Mouse (Mus musculus) right cerebral cortex, postnatal 10 days (tissue): ENCODE results near the gene Rgs14.

ENCODE experiments used
- DNase-seq, 2 experiments: peaks; one replicate each; pipeline ENCODE4 v3.0.0; 2021; ENCODE audit warnings: low spot score in 2 of 2

Rgs14 gene

GRCm38 (mm10) chr13:55404853-55405782 is 35.6 kb downstream of the Rgs14 start:
- DNase-seq: peak; percentile 87 to 89

GRCm38 (mm10) chr13:55405783-55406390 is 36.4 kb downstream of the Rgs14 start:
- DNase-seq: no peak

- DNase-seq: no peak
These were observed 37.8 kb downstream of the Rgs14 start for GRCm38 (mm10) chr13:55407341-55407740.

GRCm38 (mm10) chr13:55408546-55409120 is 39.1 kb downstream of the Rgs14 start:
- no peak for DNase-seq

- DNase-seq: no peak
These were observed 42.3 kb downstream of the Rgs14 start for GRCm38 (mm10) chr13:55411826-55412225.

- DNase-seq: no peak
These were observed 43.2 kb downstream of the Rgs14 start for GRCm38 (mm10) chr13:55412643-55413307.

- DNase-seq: no peak
These were observed 43.8 kb downstream of the Rgs14 start for GRCm38 (mm10) chr13:55413333-55413732.

GRCm38 (mm10) chr13:55414743-55415380 is 45.3 kb downstream of the Rgs14 start, which contains the start of gene Pfn3:
Gene Pfn3, minus strand, starts transcription at chr13:55415232.
- peak; percentile 91 to 93 for DNase-seq

GRCm38 (mm10) chr13:55418004-55418403 is 48.5 kb downstream of the Rgs14 start:
- DNase-seq: peak; percentile 81 to 90

GRCm38 (mm10) chr13:55419142-55419541 is 49.6 kb downstream of the Rgs14 start:
- DNase-seq: no peak

GRCm38 (mm10) chr13:55420018-55420932 is 50.7 kb downstream of the Rgs14 start:
- no peak for DNase-seq

- peak; percentile 73 to 81 for DNase-seq
These were observed 51.6 kb downstream of the Rgs14 start for GRCm38 (mm10) chr13:55420933-55421800.

GRCm38 (mm10) chr13:55426613-55427012 is 57.1 kb downstream of the Rgs14 start, which contains the start of gene F12:
Gene F12, minus strand, starts transcription at chr13:55426793.
- no peak for DNase-seq

- DNase-seq: no peak
These were observed 59.8 kb downstream of the Rgs14 start for GRCm38 (mm10) chr13:55429226-55429888.

GRCm38 (mm10) chr13:55430566-55430965 is 61.0 kb downstream of the Rgs14 start:
- DNase-seq: no peak

- DNase-seq: no peak
These were observed 62.6 kb downstream of the Rgs14 start for GRCm38 (mm10) chr13:55431889-55432685.
